Mouse (Mus musculus): ENCODE data around the gene Limch1. TPM values are rescaled to one million over a fixed set of nuclear protein-coding genes. Genes with fewer than 3 reads are reported as not detected.

Gene Limch1
- total RNA-seq, 2 experiments from 2014 or later: 97.7 to 103 TPM

- intact Hi-C loops (cut with DNase I): loop anchor here (10.0 kb wide), 1 partner anchor 508 kb away; the partner anchor contains the start of gene Shisa3
- DNase-seq: no peak
Observed at GRCm38 (mm10) chr5:67096378-67096771, 350.7 kb downstream of the Limch1 start.

GRCm38 (mm10) chr5:67097106-67098050, 351.8 kb downstream of the Limch1 start:
- no peak for DNase-seq
- intact Hi-C loops (cut with DNase I): loop anchor here (10.0 kb wide), 1 partner anchor 507 kb away; the partner anchor contains the start of gene Shisa3

- intact Hi-C loops (cut with DNase I): loop anchor here (10.0 kb wide), 1 partner anchor 507 kb away; the partner anchor contains the start of gene Shisa3
- DNase-seq: no peak
Observed at GRCm38 (mm10) chr5:67098051-67098732, 352.6 kb downstream of the Limch1 start.

- no peak for DNase-seq
- intact Hi-C loops (cut with DNase I): loop anchor here (10.0 kb wide), 1 partner anchor 506 kb away; the partner anchor contains the start of gene Shisa3
Observed at GRCm38 (mm10) chr5:67098733-67099323, 353.2 kb downstream of the Limch1 start, which contains the start of gene Phox2b. TSS of gene Phox2b (minus strand) at chr5:67099301.

- no peak for DNase-seq
- intact Hi-C loops (cut with DNase I): loop anchor here (10.0 kb wide), 1 partner anchor 505 kb away; the partner anchor contains the start of gene Shisa3
Observed at GRCm38 (mm10) chr5:67099393-67100271, 354.0 kb downstream of the Limch1 start.

GRCm38 (mm10) chr5:67100564-67101394, 355.2 kb downstream of the Limch1 start:
- intact Hi-C loops (cut with DNase I): no loop called here
- no peak for DNase-seq

GRCm38 (mm10) chr5:67101395-67101760, 355.8 kb downstream of the Limch1 start:
- no peak for DNase-seq
- intact Hi-C loops (cut with DNase I): no loop called here

GRCm38 (mm10) chr5:67101793-67102600, 356.4 kb downstream of the Limch1 start:
- intact Hi-C loops (cut with DNase I): no loop called here
- DNase-seq: no peak

GRCm38 (mm10) chr5:67103016-67103415, 357.4 kb downstream of the Limch1 start:
- intact Hi-C loops (cut with DNase I): no loop called here
- no peak for DNase-seq

- DNase-seq: no peak
- intact Hi-C loops (cut with DNase I): no loop called here
Observed at GRCm38 (mm10) chr5:67106261-67106660, 360.6 kb downstream of the Limch1 start.

Small RNAs within 50 kb of the gene (microRNA-seq; reads per million reads assigned to microRNA genes)
- gene Gm23841: 0 reads per million in 2 experiments

Other genes with a start within 250 kb of the Limch1 start
- 10 to 100 TPM; 32.0 to 39.1 TPM for gene Apbb2, start 127.0 kb upstream of the Limch1 start, total RNA-seq (2021)
- gene Uchl1, start 69.7 kb upstream of the Limch1 start, total RNA-seq (2021): 1 to 10 TPM; 3.3 to 5.0 TPM